Mouse (Mus musculus) ovary, postnatal 14 days (tissue): ENCODE data around the gene Nt5c3b.

ENCODE experiments used
- DNase-seq: peaks from one replicate; pipeline ENCODE4 v3.0.0; 2022; ENCODE audit warnings: low spot score

Gene Nt5c3b

DNA sequence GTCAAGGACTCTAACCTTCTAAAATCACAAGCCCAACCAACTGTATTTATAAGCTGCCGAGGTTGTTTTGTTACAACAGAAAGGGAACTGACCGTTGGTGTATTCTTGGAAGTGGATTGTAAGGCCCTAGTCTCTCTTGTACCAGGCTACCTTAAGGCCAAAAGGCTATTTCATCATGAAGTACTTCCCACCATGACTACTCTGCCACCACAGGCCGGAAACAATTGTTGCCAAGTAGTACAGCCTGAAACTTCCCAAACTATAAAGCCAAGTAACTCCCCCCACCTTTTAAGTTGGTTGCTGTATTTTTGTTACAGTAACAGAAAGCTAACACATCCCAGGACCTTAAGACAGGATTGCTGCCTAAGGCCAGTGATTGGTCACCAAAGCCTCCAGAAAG is 14.8 kb downstream of the Nt5c3b start:
- no peak for DNase-seq

DNA sequence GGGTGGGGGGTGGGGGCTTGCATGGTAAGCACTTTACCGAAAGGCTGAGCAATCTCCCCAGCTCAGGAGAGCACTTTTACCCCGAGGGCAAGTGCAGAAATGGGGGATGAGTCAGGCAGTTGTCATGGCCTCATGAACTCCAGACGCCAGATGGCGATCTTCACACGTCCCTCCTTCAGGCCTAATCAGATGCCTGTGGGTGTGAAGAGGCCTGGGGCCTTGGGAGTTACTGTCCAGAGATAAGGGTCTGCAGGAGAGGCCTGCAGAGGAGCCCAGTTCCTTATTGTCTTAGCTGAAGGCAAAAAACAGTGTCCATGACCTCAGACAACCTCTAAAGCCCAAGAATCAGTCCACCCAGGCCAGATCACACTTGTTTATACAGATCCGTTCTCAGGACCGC is 15.8 kb downstream of the Nt5c3b start:
- peak; percentile 74 for DNase-seq

DNA sequence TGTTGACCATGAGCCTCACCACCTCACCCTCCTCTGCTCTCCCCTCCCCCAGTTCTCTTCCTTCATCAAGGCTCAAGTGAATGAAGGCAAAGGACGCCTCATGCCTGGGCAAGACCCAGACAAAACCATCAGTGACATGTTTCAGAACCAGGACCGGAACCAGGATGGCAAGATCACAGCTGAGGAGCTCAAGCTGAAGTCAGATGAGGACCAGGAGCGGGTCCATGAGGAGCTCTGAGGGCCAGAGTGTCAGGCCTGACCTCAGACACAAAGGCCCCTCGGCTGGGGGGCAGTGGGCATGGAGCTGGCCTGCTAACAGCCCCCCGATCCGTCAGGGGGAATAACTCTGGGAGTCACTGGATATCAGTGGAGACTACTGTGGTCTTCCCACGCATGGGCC is 17.8 kb downstream of the Nt5c3b start:
- no peak for DNase-seq

DNA sequence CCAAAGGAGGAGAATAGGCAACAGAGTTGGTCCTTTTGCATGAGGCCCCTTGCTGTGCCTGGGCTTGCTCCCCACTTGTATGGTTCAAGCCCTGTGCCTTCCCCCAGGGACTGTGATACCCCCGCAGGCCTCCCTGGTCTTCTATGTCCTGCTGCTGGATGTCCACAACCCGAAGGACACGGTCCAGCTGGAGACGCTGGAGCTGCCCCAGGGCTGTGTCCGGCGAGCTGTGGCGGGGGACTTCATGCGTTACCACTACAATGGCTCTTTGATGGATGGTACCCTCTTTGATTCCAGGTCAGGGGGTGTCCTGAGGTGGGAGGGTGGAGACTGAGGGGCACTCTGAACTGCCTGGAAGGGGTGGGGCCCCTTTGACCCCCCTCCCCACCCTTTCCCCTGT is 20.1 kb downstream of the Nt5c3b start:
- DNase-seq: no peak

DNA sequence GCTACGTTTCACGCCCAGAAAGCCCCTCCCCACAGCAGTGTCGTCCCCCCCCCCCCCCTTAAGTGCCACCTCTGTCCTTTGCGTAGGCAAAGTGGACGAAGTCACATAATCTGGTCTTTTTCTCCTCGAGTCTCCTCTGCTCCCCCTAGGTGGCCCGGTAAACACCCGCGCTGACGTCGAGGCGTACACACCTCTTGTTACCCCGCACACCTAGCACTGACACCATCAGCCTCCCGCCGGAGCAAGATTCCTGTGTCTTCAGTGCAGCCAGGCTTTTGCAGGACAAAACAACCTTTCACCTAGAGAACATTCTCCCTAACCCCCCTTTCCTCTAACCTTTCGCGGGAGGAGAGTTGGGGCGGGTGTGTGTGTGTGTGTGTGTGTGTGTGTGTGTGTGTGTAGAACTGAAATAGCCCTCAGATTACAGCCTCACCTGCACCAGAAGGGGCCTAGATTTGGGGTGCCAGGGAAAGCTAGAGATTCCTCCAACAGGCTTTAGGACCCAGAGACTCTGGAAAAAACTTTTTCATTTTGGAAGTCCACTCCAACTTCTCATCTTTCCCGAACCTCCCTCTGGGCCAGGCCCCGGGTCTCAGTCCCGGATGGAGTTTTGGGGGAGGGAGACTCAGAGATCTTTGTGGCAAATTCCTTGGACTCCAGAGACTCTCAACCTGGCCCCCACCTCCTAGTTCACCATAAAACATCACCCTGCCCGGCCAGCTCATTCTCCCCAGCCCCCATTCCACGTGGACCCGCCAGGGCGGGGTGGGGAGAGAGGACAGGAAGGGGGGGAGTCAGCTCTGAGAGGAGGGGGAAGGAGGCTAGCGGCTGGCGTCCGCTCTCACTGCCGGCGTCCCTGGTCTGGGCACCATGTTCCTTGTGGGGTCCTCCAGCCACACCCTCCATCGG is 26.4 kb downstream of the Nt5c3b start, which contains the start of gene Fkbp10:
Gene Fkbp10 (plus strand): TSS at position 784 of the 909 bp plus-strand sequence.
- peak; percentile 61 for DNase-seq

DNA sequence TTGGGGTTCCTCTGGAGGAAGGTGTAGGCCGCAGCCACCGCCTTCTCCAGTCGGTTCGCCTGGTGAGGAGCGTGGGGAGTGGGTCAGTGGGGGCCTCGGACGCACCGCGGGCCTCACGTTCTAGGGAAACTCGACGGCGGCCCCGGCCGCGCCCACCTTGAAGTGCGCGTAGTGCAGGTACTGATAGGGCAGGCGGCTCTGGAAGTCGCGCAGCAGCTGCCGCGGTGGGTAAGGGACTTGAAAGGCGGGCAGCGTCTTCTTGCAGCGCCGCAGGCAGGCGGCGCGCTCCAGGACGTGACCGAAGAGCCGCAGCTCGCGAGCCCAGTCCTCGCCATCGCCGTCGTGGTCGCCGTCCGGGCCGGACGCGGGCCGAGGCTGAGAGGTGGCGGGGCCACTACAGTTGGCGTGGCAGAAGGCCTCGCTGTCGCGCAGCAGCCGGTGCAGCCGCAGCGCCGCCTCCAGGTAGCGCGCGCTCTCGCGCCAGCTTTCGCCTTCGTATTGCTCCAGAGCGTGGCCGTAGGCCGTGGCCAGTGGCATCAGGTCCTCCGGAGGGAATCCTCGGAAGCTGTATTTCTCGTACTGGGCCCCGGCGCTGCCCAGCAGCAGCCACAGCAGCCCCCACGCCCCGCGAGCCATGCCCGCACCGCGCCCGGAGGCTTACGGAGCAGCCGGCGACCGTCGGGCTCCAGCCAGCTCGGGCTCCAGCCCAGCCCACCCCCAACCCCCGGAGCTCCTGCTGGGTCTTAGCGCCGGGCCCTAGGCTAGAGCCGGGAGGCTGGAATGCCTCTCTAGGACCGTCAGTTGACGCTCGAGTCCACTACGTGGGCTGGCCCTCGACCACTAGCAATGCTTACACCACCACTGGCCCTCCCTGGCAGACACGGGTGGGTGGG is 27.3 kb downstream of the Nt5c3b start, which contains the start of gene P3h4:
Gene P3h4 (minus strand): TSS at position 816 of the 893 bp plus-strand sequence.
- peak; percentile 66 for DNase-seq

DNA sequence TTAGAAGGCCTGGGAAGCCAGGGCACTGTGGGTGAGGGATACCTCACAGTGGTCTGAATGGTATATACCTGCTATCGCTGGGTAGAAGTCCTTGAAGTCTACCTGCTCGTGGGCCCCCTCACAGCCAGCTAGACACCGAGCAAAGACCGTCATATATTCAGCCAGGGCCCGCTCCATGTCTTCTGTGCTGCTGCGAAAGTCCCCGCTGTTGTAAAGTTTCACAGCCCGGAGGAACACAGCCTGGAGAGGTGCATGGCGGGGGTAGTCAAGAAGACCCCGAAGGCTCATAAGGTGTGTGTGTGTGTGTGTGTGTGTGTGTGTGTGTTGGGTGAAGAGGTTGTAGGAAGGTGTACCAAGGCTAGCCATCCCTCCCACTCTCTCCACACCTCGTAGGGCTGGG is 28.1 kb downstream of the Nt5c3b start:
- DNase-seq: no peak

DNA sequence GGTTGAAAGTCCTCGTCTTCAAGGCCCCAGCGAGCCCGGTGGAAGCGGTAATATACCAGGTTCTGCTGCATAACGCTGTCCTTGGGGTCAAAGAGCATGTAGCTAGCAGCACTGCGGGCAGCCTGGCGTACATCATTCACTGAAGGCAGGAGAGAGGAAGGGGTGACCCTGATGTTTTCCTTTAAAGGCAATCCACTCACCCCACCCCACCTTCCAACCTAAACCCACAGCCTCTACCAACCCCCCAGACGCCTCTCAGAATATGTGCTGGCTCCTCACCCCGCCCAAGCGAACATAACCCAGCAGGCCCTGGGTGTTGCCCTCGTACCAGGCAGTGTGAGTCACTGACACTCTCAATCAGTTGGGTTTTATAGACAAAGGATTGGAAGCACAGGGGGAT is 29.9 kb downstream of the Nt5c3b start:
- DNase-seq: no peak

DNA sequence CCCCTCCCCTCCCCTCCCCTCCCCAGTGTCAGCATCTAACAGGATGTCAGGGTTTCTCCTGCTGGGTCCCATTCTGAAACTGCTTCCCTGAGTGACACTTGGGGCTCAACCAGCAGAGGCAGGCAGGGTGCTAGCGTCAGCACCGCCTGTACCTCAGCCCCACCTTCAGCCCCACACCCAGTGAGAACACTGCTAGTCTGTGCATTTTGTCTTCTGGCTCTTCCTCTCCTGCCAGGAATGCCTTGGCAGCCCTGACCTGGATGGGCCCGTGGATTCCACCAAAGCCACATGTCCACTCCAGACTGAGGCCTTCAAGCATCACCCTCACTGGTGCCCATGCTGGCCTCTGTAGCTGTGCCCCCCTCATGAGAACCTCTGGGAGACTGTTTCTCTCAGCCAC is 31.9 kb downstream of the Nt5c3b start:
- DNase-seq: no peak

DNA sequence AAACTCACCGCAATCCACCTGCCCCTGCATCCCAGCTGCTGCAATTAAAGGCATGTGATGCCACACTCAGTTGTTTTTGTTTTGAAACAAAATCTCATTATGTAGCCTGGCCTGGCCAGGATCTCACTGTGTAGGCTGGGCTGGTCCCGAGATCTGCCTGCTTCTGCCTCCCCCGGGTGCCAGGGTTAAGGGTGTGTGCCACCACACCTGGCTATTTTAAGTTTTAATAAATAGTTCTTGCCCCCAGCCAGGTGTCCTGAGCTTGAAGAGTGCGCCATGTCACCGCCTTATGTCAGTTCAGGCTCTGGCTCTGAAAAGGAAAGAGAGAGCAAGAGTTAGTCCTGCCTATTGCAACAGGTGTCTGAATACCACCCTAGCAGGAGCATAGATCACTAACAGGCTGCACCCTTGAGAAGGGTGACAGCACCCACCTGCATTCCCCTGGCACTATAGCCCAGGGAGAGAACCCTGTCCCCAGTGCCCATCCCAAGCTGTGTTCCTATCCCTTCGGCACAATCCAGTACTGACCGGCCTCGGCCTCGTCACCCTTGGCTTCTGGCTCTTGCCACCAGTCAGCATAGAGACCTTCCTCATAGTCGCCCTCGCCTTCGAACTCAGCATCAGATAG is 32.7 kb downstream of the Nt5c3b start:
- no peak for DNase-seq

DNA sequence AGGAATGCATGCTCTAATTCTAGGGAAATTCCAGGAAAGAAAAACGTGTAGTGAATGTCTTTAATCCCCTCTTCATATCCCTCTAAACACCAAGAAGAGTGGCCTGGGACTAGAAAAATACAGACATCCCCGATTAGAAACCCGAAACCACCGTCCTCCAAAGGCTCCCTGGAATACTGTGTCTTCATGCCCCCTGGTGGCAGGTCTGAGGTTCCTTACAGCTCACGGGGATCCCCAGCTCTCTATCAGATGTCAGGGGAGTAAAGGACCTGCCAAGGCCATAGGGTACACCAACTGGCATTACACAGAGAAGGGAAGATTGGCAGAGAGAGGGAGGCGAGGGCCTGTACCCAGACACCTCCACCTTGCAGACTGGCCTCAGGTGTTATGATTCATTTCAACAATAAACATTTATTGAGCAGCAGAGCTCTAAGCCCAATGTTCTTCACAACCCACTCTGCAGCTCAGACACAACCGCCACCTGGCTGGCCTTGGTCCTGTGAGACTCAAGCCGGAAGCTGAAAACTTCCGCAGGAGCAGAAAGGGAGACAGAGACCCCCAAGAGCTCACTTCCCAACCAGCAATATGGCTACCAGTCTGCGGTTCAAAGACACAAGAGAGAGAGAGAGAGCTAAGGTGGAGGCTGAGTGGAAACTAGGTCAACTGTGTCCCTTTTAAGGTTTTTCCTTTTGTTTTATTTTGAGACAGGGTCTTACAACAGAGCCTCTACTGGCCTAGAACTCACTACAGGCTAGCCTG is 33.4 kb downstream of the Nt5c3b start:
- peak; percentile 74 for DNase-seq

DNA sequence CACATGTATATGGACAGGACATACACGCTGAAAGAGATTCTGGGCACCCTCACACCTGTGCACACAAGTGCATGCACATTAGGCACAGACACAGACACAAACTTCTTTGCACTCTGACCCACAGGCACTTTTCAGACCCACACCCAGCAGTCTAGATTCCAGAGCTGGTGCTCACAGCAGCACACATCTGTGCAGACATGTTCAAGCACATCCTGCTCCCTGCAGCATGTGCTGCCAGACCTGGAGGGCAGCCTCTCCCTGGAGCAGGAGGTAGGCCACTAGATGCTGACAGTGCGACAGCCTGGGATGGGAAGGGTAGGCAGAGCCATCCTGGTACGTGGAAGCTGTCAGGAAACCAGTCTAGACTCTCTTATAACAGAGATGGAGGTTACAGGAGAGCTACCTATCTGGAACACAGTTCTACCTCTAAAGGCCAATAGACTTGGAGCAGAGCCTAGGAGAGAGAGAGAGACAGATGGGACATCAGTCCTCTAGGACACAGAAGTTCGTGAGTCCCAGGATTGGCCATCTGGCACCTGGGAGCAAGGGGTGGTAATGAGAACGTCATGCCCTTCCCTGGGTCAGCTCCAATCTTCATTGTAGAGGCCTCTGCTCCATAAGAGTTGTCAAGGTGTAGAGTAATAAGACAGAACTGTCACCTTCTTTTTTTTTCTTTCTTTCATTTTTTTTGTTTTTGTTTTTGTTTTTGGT is 34.5 kb downstream of the Nt5c3b start:
- DNase-seq: no peak

DNA sequence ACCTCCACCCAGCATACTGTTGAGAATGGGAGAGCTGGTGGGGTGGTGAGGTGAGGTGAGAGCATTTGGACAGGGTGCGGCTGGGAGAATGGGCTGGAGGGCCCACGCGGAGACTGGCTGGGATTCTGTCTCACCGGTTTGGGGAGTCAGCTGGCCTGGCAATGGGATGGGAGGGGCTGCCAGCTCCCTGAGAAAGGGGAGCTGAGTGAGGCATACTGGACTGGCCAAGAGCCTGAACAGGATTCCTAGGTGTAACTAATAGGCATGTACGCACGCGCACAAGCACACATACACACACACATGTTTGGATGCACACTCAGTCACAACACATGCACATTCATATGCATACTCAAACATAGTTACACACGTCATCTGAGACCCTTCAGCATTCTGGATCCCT is 35.3 kb downstream of the Nt5c3b start:
- no peak for DNase-seq

DNA sequence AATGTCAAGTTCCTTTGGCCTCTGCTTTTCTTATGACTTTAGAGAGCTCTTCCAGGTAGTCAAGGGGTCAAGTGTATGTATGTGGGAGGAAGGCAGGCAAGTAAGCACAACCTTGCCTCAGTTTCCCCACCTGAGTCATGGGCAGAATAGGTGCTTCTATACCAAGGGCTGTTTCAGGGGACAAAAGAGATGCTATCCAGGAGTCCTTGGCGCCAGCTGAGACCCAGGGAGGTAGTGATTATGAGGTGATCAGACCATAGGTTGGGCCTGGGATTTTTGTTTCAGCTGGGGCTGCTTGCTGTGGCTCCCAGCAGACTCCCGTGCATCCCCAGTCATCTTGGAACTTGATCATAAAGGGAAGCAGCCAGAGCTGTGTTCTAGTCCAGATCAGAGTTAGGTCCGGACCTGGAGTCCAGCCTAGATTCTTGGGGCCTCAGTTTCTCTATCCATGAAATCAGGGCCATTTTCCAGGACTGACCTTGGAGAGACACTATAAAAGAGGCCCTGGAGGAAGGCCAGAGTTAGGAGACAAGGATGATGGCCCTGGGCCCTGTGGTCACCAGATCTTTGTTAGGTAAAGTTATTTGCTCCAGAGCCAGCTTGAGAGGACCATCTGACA is 37.0 kb downstream of the Nt5c3b start:
- no peak for DNase-seq

DNA sequence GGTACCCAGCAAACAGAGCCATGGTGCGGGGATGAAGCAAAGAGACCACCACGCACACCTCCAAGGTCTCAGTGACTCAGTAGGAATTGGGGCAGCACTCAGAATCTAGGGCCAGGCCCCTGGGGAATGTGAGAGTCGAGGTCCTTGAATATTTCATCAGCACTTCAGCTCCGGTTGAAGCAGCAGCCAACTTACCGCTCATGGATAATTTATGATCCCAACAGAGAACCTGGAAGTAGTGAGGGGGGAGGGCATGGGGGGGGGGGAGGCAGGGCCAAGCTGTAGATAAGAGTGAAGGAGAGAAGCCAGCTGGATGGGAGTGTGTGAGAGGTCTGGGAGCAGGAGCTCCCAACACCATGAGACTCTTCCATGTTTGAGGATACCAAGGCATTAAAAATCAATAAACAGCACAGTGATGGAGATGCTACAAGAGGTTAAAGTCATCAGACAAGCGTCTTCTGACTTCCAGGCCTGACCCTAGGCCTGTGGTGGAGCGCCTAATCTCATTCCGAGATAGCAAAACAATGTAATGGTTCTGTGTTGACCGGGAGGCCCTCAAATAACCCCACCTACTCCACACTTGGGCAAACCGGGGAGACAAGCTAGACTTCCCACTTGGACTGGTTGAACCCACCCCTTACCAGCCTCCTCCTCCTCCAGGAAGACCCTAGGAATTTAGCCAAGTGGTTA is 38.0 kb downstream of the Nt5c3b start:
- no peak for DNase-seq

DNA sequence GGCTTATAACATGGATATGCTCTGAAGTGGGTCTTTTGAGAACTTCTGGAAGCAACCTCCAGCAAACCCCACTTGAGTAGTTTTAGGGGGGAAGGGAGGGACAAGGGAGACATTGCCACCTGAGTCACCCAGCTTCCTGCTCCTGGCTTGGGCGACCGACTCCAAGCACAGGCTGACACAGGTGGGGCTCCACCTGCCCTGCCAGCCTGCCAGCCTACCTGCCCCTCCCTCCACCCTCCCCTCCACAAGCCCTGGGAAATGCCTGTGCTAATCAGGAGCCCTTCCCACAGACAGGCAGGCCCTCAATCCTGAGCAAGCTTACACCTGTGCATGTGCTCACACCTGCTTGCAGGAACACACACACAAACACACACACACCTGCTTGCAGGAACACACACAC is 38.9 kb downstream of the Nt5c3b start:
- DNase-seq: no peak

DNA sequence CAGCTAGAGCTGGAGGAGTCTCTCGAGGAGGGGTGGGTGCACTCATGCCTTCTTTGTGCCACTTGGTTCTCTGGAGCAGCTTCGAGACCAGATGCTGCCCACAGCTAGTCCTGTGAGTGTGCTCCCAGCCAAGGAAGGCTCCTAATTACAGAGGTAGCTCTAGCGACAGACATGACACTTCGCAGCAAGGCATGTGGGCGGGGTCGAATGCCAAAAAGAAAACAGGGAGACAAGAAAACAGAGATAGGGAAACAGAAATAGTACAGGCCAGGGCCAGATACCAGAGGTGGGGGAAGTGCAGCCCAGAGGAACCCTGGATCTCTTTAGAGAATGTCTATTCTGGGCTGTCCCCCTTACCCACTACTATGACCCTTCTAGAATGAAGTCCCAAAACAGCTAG is 39.4 kb downstream of the Nt5c3b start:
- no peak for DNase-seq

DNA sequence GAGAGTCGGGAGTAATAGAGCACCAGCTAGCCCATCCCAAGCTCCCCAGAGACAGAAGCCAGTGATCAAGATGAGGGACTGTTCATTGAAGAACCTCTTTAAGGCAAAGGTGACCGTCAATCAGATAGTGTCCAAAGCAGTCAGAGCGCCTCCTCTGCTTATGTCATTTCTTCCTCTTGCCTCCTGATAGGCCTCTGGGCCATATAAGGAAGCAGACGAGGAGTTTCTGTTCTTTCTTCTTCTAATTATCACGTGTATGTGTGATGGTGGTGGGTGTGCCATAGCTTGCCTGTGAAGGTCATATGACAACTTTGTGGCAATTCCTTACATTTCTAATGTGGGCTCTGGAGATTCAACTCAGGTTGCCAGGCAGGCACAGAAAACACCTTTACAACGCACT is 40.8 kb downstream of the Nt5c3b start:
- no peak for DNase-seq

DNA sequence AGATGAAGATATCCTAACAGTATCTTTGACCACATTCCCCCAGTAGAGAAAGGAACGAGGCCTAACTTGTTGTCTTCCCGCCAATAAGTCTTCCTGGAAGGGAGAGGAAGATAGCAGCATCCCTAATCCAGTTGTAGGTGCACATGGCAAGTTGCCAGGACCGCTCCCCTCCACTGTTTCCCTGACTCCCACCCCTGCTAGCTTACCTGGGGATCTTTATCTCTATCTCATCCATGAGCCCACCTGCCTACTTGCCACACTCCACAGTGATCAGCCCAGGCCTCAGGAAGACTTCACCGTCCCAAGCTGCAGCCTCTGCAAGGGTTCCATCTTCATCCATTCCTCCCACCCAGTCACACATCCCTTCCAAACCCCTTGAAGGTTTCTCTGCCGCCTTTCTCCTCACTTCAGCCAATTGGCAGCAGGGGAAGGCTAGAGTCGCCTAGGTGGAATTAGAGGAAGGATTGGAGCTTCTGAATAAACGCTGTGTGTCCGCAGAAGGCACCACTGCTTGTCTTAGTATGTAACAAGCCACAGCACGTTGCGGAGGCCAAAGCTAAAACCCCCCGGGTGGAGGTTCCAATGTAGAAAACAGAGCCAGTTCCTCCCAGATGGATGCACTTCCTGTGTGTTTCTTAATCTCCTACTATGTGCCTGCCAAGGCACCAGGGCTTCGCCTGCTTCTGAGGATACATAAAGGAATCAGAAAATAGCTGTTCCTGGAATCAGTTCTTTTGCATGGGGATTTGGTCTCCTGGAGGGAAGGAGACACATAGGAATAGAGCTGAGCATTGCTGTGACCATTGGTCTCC is 41.7 kb downstream of the Nt5c3b start:
- no peak for DNase-seq
